Mouse (Mus musculus) right cerebral cortex, postnatal 14 days (tissue): Measurements from ENCODE around the gene Myl7.
"Not testable (repeated sequence)": the region's sequence is repeated elsewhere in the genome, so short reads cannot be mapped to it uniquely, and the experiment has no call there.

Experiments
- DNase-seq: peaks from one replicate; pipeline ENCODE4 v3.0.0; 2022

The Myl7 gene

DNA sequence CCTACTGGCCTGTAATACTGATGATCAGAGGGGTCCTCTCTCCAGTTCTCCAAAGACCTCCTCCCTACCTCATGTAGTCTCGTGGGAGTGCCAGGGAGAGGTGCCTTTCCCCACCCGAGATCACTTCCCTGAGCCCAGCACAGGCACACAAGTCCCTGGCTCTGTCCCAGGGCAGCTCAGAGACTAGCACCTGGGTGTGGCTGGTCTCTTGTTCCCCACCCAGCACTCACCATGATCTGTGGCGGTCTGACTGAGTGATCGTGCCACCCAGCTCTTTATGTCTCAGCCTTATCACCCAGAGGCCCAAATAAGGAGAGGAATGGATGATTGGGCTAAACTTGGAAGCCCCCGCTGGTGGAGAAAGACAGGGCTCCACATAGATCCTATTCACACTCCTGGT is at the start of gene Myl7:
Myl7 (minus strand) TSS at position 252 of the 400 bp plus-strand sequence.
- no peak for DNase-seq

DNA sequence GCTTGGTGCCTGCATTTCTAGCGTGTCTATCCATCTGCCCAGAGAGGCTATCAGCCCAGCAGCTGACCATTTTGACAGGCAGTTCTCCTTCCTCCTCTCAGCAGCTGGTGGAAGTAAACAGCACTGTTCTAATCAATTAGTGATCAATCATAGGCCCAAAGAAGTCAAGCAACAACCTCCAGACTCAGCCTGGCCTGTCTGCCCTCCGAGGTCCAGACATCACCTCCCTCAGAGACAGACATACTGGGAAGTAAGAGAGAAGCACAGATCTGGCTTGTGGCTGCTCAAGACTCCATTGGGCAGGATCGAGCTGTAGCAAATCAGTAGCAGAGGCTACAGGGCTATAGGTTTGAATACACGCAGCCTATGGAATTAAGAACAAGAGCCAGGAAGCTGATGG is 49.2 kb upstream of the Myl7 start:
- DNase-seq = no peak

- DNase-seq = no peak
These were observed 46.5 kb upstream of the Myl7 start for GRCm38 (mm10) chr11:5945096-5945495.

GRCm38 (mm10) chr11:5942966-5943365 is 44.4 kb upstream of the Myl7 start:
- DNase-seq = no peak

GRCm38 (mm10) chr11:5934531-5934930 is 35.9 kb upstream of the Myl7 start:
- not testable (repeated sequence) for DNase-seq

DNA sequence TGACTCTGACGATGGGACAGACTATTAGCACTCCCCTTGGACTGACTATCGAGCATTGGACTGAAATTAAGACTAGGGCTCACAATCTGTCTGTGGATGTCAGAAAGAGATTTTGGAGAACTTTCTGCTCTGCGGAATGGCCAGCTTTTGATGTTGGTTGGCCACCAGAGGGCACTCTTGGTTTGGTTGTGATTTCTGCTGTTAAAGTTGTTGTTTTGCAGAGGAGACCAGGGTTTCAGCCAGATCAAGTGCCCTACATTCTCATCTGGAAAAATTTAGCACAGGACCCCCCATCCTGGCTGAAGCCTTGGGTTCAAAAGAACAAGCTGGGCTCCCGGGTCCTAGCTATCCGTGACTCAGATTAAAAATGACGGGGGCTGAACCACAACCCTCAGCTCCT is 33.4 kb upstream of the Myl7 start:
- not testable (repeated sequence) for DNase-seq

- no peak for DNase-seq
These were observed 32.0 kb upstream of the Myl7 start for GRCm38 (mm10) chr11:5930578-5930977.

- DNase-seq = no peak
These were observed 28.2 kb upstream of the Myl7 start for GRCm38 (mm10) chr11:5926696-5927220.

DNA sequence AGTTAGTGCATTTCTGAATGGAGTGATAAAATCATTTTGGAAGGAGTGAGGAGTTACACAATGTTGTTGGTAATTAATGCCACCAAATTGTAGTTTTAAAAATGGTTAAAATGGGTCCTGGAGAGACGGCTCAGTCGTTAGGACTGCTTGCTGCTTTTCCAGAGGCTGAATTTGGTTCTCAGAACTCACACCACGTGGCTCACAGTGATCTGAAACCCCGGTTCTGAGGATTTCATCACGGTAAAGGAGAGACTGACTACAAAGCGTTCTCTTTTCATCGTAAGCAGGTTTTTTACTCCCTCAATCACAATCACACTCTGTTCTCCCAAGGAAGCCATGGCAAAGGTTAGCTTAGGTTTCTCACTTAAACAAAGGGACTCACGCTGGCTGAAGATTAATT is 26.1 kb upstream of the Myl7 start:
- DNase-seq = no peak

DNA sequence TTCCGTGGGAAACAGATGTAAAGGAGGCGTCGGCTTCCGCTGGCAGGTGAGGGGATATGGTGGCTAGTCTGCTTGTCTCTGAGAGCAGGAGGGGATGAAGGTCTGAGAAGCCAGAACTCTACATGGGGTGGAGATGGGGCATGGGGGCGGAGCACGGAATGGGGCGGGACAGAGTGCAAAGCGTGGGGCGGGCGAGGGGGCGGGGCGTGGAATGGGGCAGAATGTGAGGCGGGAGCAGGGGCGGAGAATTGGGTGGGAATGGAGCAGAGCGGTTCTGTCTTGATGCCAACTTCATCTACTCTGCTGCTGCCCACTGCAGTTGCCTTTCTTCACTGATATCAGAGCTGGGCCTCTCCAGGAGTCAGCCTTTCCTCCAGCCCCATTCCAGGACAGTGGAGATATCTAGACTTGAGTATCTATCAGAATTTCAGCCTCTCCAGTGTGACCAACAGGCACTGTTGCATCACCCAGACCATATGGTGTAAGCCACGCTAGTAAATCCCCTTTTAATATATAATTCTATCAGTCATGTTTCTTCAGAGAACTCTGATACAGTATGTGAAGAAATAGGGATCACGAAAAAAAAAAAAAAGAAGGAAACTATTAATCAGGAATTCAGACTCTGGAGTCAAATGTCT is 21.9 kb upstream of the Myl7 start:
- DNase-seq = no peak

DNA sequence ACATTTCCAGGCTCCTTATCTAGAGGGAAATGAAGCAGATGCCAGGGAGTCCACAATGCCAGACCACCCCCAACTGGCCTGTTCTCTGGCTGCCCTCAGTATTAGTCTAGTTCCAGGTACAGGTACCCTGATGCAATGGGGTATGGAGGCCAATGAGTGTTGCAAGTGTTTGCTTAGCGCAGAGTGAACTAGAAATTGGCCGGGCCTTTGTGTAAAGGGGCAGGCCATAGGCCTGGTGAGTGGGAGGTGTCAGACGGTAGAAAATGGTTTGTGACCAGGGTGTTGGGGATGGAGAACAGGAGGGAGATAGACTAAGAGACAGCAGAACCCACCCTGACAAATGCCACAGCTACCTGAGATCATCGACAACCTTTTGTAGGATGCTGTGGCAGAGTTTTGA is 21.0 kb upstream of the Myl7 start:
- DNase-seq = no peak

DNA sequence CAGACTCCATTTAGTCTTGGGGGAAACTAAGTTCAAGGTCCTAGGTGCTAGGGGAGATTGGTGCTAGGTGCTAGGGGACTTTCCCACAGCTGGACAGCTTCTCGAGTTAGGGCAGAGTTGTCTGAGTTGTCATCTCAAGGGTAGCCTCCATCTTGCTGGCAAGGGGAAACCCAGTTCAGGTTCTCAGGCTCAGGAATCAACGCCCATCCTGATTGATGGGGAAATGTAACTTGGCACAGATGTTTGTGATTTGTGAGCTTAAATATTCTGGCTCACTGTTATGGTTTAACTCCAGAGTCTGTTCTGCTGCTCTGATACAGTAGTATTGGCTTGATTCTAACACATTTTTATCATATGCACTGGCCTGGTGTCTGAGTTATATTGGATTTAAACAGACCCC is 19.5 kb upstream of the Myl7 start:
- no peak for DNase-seq

DNA sequence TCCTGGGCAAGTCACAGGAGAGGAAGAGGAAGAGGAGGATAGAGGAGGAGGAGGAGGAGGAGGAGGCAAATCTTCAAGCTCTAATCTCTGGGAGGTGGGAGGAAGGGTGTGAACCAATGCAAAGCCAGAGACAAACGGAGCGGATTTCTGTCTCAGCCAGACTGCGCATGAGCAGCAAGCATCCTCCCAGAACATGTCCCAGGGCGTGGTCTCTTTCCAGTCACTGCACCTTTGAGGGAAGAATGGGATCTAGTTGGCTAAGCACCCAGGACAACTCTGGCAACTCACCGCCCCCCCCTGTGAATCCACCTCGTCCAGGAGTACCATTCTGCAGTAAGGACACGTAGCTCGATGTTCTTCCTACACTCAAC is 17.6 kb upstream of the Myl7 start:
- no peak for DNase-seq

DNA sequence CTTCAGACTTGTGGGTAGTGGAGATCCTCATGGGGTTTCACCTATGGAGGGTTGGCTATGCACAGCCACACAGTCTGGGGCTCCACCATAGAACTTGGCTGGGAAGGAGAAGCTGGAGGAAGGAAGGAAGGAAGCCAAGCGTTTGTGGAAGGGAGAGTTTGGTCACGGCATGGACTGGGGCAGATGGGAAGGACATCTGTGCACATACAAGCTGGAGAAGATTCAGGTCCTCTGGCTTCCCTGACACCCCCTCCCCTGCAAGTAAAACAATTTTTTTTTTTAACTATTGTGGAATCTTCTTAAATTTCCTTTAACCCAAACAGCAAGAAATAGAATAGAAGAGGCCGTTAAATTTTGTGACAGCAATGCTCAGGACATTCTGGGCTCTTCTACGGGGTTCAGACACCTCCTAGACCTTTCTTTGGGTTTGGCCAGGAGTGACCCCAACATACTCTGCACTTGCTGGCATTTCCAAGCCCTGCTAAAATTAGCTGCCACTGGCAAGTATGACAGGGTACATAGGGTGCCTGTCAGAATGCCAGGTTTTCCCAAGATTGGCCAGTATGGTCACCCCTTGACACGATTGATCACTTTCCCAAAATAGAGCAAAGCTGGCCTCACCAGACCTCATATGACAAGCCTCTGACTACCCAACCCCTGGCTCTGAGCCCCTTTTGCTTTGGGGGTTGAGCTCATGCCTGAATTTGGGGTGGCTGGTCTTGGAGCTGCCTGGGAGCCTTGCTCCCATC is 17.0 kb upstream of the Myl7 start:
- DNase-seq = no peak

DNA sequence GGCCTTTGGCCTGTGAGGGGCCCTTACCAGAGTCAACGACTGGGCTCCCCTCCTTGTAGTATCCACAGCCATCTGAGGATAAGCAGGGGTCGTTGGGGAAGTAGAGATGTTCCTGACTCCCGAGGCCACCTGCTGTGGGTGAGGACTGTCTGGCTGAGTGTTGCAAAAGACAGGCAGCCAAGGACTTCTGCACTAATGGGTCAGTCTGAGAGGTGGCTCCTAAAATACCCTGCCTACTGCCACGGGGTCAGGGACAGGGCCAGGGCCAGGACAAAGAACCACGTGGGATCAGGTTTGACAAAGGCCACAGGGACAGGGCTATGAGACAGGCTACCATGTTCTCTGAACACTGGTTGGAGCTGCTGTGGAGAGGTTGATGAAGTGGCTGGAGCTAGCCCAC is 16.4 kb upstream of the Myl7 start:
- no peak for DNase-seq

DNA sequence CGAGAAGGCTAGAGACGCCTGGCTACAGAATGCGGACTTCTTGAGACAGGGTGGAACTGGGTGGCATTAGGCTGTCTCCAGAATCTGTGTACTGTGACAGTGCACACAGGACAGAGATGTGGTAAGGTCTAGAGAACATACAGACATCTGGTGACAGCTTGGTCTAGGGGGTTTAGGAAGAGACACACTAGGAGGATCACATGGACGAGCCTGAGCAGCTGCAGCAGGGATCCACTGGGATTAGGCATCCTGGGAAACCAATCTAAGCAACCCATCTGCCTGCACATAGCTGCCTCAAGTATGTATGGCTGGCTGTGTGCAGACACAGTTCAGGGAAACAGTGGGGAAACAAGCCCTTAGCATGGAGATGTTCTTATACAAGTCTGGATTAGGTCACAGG is 15.4 kb upstream of the Myl7 start:
- DNase-seq = no peak

DNA sequence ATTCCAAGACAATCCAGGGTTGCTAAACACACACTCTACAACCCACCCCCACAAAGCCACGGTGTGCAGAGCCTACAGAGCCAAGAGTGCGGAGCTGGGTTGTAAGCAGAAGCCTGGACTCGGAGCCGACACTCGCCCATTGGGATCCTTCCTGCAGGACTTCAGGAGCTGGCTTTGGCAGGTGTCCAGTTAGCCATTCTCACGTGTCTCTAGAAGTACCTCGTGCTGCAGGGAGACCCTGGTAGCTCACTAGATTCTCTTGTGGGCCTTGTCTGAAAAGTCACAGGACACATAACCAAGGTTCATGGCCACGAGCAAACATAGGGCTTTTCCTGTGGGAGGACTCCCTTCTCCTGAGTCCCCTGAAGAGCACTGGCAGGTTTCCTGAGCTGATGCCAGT is 14.7 kb upstream of the Myl7 start:
- no peak for DNase-seq

DNA sequence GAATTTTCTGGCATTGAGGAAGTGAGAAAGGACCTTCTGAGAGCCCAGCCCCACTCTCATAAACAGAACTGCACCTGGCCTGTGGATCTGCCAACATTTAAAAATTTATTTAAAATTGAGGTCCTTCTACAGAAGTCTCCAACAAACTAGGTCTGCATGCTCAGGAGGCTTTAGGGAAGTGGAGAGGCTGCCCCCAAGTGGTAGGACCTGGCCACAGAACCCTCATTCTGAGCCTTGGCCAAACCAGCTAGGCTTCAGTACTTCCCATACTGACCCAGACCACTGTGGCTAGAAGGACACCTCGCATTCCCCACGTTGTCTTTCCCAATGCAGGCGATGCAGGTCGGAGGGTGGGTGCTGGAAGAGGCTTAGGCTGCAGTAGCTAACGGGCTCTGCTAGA is 14.1 kb upstream of the Myl7 start:
- peak; percentile 74 for DNase-seq

- DNase-seq = no peak
These were observed 10.1 kb upstream of the Myl7 start for GRCm38 (mm10) chr11:5908642-5909041.

- DNase-seq = no peak
These were observed 8.5 kb upstream of the Myl7 start for GRCm38 (mm10) chr11:5907096-5907495.

- DNase-seq = no peak
These were observed 7.4 kb upstream of the Myl7 start for GRCm38 (mm10) chr11:5905778-5906518.

DNA sequence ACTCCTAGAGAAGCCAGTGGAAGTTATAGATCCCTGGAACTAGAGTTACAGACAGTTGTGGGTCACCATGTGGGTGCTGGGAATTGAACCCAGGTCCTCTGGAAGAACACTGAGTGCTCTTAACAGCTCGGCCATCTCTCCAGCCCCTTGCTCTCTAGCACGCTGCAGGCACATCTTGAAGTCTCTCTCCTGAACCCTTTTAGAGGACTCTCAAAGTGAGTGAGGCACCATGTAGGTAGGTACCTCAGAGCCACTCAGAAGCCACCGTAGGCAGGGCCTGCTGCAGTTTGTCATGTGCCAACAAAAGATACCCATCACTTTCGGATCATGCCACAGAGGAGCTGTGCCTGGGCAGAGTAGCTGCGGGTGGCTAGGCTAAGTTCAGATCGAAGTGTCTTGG is 6.3 kb upstream of the Myl7 start:
- no peak for DNase-seq

DNA sequence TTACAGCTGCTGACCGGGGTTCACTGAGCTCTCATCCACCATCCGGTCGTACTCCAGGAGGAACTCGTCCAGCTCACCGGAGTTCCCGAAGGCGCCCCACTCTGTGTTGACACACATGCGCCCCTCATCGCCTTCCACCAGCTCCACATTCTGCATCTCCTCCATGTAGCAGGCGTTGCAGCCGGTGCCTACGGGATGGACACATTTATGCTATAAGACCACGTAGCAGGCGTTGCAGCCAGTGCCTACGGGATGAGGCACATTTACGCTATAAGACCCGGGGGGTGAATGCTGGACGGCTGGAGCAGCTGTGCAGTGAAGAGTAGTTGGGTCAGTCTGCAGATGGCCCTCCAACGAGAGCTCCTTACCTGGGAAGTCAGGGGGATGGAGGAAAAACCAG is 5.8 kb upstream of the Myl7 start:
- DNase-seq = no peak

GRCm38 (mm10) chr11:5903844-5904243 is 5.3 kb upstream of the Myl7 start:
- DNase-seq = no peak
